ENCODE assay signal across 16 mouse cellular contexts in genomic region chr2:122163430-122164195, GRCm38 (mm10). TPM values are rescaled to one million over a fixed set of nuclear protein-coding genes. Genes with fewer than 3 reads are reported as not detected.
DNase-seq lines count a peak whose midpoint lies in the region; ATAC-seq and TF ChIP-seq lines count a peak whose summit lies in the region.
"Had no signal": no experiment of that assay in that cellular context is flagged by ENCODE, and none has a peak within 500 bp of the region (broad histone marks: within the 10 kb centered on the region; RNA-seq: fewer than 3 reads in every experiment).

No protein-coding gene starts in this region.

- H3K27me3 ChIP-seq in forebrain, embryonic 10.5 days (ENCODE audit: poor library complexity, severe bottlenecking) = no peaks in the 10 kb centered on the region
- H3K27me3 ChIP-seq: forebrain, embryonic 12.5 days; neural tube, embryonic 13.5 days; stomach, embryonic 15.5 days had no signal

- ATAC-seq in common myeloid progenitor, adult 5-6 weeks (replicated peaks; ENCODE audit: low read depth, poor library complexity, severe bottlenecking) = peak; percentile 26

- no peak for TF ChIP-seq CTCF in gastrocnemius, adult 2 months (IDR thresholded peaks at IDR 0.05)

- no peaks in the 10 kb centered on the region for H3K9me3 ChIP-seq in forebrain, embryonic 10.5 days
- H3K9me3 ChIP-seq: forebrain, embryonic 12.5 days; neural tube, embryonic 13.5 days; stomach, embryonic 15.5 days had no signal

- no peaks in the 10 kb centered on the region for H3K36me3 ChIP-seq in forebrain, embryonic 10.5 days (replicated peaks)
- H3K36me3 ChIP-seq: forebrain, embryonic 12.5 days; neural tube, embryonic 13.5 days; stomach, embryonic 15.5 days had no signal

- H3K27ac ChIP-seq in gastrocnemius, adult 2 months = peak overlapping the region; percentile 24; the same call in 1 of the 2 replicates
- no peak overlapping the region for H3K27ac ChIP-seq in forebrain, embryonic 10.5 days
- H3K27ac ChIP-seq: forebrain, embryonic 12.5 days; neural tube, embryonic 13.5 days; stomach, embryonic 15.5 days had no signal

- DNase-seq in gastrocnemius, adult 2 months = no peak
- no peak for DNase-seq in gastrocnemius, adult 8-10 months (ENCODE audit: low spot score in 2 of 2)
- DNase-seq in right cerebral cortex, adult 18-20 months = peak; percentile 59
- DNase-seq in right cerebral cortex, postnatal 10 days (ENCODE audit: low spot score in 2 of 2) = no peak
- DNase-seq in naive thymus-derived CD4-positive, alpha-beta T cell, adult 2 months (ENCODE audit: low read depth) = peak; percentile 44
- no peak for DNase-seq in adrenal gland, postnatal 36 days
- no peak for DNase-seq in forebrain, embryonic 10.5 days (ENCODE audit: extremely low spot score, low spot score)
- DNase-seq: cerebellum, adult 9-10 months; kidney, adult 11 months had no signal

- peaks cover 4% of the 10 kb centered on the region; the same call in 1 of the 2 replicates for H3K4me1 ChIP-seq in forebrain, embryonic 10.5 days
- H3K4me1 ChIP-seq: forebrain, embryonic 12.5 days; neural tube, embryonic 13.5 days had no signal

- WGBS in forebrain, embryonic 10.5 days = 81% methylated on average over 13 of the region's 13 CpGs

- H3K4me3 ChIP-seq in gastrocnemius, adult 2 months = peak overlapping the region; percentile 39
- H3K4me3 ChIP-seq in forebrain, embryonic 10.5 days = no peak overlapping the region
- H3K4me3 ChIP-seq: forebrain, embryonic 12.5 days; neural tube, embryonic 13.5 days; stomach, embryonic 15.5 days had no signal

- intact Hi-C loops in gastrocnemius, adult 2 months (cut with DNase I) = no loop called here

RNA-seq across cellular contexts. Expression of gene Trim69, which starts 3.1 kb away (rescaled TPM):
- total RNA-seq in gastrocnemius, adult 2 months (2021) = not detected
- not detected for total RNA-seq in gastrocnemius, adult 8-10 months (2022)
- total RNA-seq in common myeloid progenitor, adult 5-6 weeks (2017) = not detected in 2 replicates
- total RNA-seq in adrenal gland, postnatal 36 days (2021) = under 1 TPM; 0.16 to 0.17 TPM
- 0.09 TPM in 1 of 2 replicates, not detected in the other for polyA plus RNA-seq in forebrain, embryonic 10.5 days (2016; fragmentation: Nextera tagmentation; extraction: Ambion mirVana)
- total RNA-seq: layer of hippocampus, postnatal 14 days had no signal
- polyA plus RNA-seq: forebrain, embryonic 12.5 days; neural tube, embryonic 13.5 days; stomach, embryonic 15.5 days had no signal

RNA-seq across cellular contexts. Expression of gene B2m, which starts 16.1 kb away (rescaled TPM):
- 10 to 100 TPM; 60.6 to 85.4 TPM for total RNA-seq in gastrocnemius, adult 2 months (2021)
- total RNA-seq in gastrocnemius, adult 8-10 months (2022) = 100 to 1,000 TPM in 1 of 4 experiments, 10 to 100 TPM in 3; 54.2 to 107 (median 77.1) TPM
- 2,084 and 2,334 TPM in 2 replicates for total RNA-seq in common myeloid progenitor, adult 5-6 weeks (2017)
- 100 to 1,000 TPM; 632 to 981 TPM for total RNA-seq in adrenal gland, postnatal 36 days (2021)
- polyA plus RNA-seq in forebrain, embryonic 10.5 days (2016; fragmentation: Nextera tagmentation; extraction: Ambion mirVana) = 89.2 and 89.5 TPM in 2 replicates

RNA-seq across cellular contexts. Expression of gene Patl2, which starts 22.4 kb away (rescaled TPM):
- total RNA-seq in gastrocnemius, adult 2 months (2021) = not detected
- total RNA-seq in gastrocnemius, adult 8-10 months (2022) = not detected
- not detected in 2 replicates for total RNA-seq in common myeloid progenitor, adult 5-6 weeks (2017)
- not detected for total RNA-seq in adrenal gland, postnatal 36 days (2021)
- not detected in 2 replicates for polyA plus RNA-seq in forebrain, embryonic 10.5 days (2016; fragmentation: Nextera tagmentation; extraction: Ambion mirVana)
- polyA plus RNA-seq: forebrain, embryonic 12.5 days; heart, embryonic 14.5 days; lung, embryonic 16.5 days; neural tube, embryonic 13.5 days; stomach, embryonic 15.5 days had no signal

RNA-seq across cellular contexts. Expression of gene Terb2, which starts 22.5 kb away (rescaled TPM):
- not detected for total RNA-seq in gastrocnemius, adult 2 months (2021)
- not detected for total RNA-seq in gastrocnemius, adult 8-10 months (2022)
- not detected in 2 replicates for total RNA-seq in common myeloid progenitor, adult 5-6 weeks (2017)
- not detected for total RNA-seq in adrenal gland, postnatal 36 days (2021)
- not detected in 2 replicates for polyA plus RNA-seq in forebrain, embryonic 10.5 days (2016; fragmentation: Nextera tagmentation; extraction: Ambion mirVana)
- total RNA-seq: layer of hippocampus, postnatal 14 days had no signal
- polyA plus RNA-seq: forebrain, embryonic 12.5 days; heart, embryonic 14.5 days; lung, embryonic 16.5 days; neural tube, embryonic 13.5 days; stomach, embryonic 15.5 days had no signal

RNA-seq across cellular contexts. Expression of gene Spg11, which starts 45.4 kb away (rescaled TPM):
- total RNA-seq in gastrocnemius, adult 2 months (2021) = 1 to 10 TPM; 5.7 to 6.3 TPM
- total RNA-seq in gastrocnemius, adult 8-10 months (2022) = 1 to 10 TPM; 5.4 to 6.4 (median 6.1) TPM
- 13.8 and 15.2 TPM in 2 replicates for total RNA-seq in common myeloid progenitor, adult 5-6 weeks (2017)
- total RNA-seq in adrenal gland, postnatal 36 days (2021) = 10 to 100 TPM; 18.4 to 20.5 TPM
- 13.5 and 13.6 TPM in 2 replicates for polyA plus RNA-seq in forebrain, embryonic 10.5 days (2016; fragmentation: Nextera tagmentation; extraction: Ambion mirVana)

Comparison
In these comparisons a context has a peak if more than half of its experiments do, and no peak if none do; other contexts are left out.
1. DNase-seq: peak in right cerebral cortex, adult 18-20 months (single experiment) and naive thymus-derived CD4-positive, alpha-beta T cell, adult 2 months (single experiment); none in gastrocnemius, adult 2 months (single experiment), gastrocnemius, adult 8-10 months (0 of 2), right cerebral cortex, postnatal 10 days (0 of 2), adrenal gland, postnatal 36 days (0 of 2) and forebrain, embryonic 10.5 days (single experiment).
2. RNA of gene B2m, which starts 16.1 kb away (total RNA-seq): 2,084 to 2,334 TPM in common myeloid progenitor, adult 5-6 weeks and 632 to 981 TPM in adrenal gland, postnatal 36 days; 60.6 to 85.4 TPM in gastrocnemius, adult 2 months and 54.2 to 107 TPM in gastrocnemius, adult 8-10 months; every median in the first group is over 4 times any median in the second.